Mouse (Mus musculus) thymus, postnatal 25 days (tissue): ENCODE measurements around the gene Gars.

Experiments
- DNase-seq: peaks from one replicate; pipeline ENCODE4 v3.0.0; 2022

Gene Gars

DNA sequence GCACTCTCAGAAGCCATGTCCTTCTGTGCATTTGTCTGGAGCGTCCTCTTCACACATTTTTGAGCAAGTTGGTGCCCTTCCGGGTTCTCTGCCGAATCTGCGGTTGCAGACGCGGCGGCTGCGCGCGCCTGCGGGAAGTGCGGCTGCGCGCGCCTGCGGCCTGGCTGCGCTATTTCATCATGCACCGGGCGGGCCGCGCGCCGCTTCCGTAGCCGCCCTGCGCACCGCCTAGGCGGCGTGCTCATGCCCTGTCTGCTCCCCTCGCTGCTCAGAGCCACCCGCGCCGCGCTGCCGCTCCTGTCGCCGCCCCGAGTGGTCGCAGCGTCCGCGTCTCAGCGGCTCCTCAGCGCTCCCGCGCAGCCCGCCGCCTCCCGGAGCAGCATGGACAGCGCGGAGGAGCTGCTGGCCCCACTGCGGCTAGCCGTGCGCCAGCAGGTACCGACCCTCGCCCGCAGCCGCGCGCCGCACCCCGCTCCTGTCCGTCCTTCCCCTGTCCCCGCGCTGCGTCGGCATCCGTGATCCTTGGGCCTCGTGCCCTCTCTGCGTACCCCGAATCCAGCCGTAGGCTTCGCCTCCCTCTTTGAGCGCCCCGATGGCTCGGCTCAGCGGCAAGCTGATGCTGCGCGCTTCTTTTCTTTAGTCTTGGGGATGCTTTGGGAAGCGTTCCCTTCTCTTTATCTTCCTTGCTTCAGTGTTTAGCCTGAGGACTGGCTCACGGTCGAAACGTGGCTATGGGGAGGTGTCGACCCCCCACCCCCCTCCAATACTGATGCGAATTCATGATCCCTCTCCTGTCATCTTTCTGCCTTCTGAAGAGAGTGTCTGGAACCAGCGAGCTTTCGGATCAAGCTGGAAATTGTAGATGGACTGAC lies at the start of gene Gars:
Gene Gars (plus strand): TSS at position 209 of the 872 bp plus-strand sequence.
- peak; percentile 90 for DNase-seq

GRCm38 (mm10) chr6:54988141-54988540 lies 49.7 kb upstream of the Gars start:
- no peak for DNase-seq

- DNase-seq = no peak
These were observed 46.6 kb upstream of the Gars start for GRCm38 (mm10) chr6:54991189-54991588.

- DNase-seq = no peak
These were observed 45.7 kb upstream of the Gars start for GRCm38 (mm10) chr6:54992141-54992540.

DNA sequence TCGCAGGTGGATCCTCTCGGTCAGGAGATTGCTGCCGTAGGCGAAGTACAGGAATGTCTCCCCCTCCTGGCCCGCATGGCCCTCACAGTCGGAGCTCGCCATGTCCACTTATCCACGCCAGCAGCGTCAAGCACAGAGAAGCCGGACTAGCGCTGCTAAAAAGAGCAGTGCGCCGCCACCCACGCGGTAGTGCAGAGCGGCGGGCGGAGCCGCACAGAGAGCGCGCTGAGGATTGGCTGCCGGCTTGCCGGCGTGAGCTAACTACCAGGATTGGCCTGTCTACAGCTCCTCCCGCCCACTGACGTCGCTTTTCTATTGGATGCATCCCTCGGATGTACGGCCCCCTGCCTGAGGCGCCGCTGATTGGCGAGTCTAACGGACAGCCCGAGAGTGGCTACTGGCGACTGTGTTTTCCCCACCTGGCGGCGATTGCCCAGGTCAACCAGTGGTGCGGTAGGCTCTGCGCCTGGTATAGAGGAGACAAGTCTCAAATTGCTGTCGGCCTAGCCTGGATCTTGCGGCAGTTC lies 45.0 kb upstream of the Gars start, which contains the start of gene Ggct:
Gene Ggct (minus strand): TSS at position 217 of the 527 bp plus-strand sequence.
- peak; percentile 90 for DNase-seq

DNA sequence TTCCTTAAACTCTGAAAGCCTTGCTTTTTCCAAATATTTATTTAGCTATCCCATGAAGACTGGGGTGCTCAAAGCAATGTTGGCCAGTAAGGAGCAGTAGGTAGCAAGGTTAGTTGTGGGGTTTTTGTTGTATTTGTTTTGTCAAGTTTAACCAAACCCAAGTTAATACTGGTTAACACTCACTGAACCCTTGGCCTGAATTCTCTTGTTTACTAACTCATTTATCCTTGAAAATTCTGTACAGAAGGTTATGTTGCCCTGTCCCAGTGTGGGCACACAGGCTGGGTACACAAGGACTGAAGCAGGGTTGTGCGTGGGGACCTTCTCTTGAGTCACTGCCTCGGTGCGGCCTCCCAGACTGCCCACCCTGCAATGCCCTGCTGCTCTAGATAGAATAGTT lies 41.4 kb upstream of the Gars start:
- no peak for DNase-seq

DNA sequence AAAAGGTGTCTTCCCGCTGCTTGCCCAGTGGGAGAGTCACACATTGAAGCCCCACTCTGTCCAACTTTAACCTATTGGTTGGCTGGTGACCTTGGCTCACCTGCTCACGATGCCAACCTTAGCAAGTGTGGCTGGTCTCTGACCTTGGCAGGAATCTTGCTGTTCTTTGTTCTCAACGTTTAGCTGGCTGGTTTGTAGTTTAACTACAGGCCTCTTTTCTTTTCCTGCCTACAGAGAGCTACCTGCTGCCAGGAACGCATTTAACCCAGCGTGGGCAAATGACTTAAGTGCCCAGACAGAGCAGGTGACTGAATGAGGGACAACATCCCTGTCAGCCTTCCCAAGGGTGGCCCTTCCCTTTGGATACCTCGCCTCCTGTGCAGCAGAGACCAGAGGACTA lies 40.1 kb upstream of the Gars start:
- no peak for DNase-seq

- no peak for DNase-seq
These were observed 36.5 kb upstream of the Gars start for GRCm38 (mm10) chr6:55001320-55001719.

GRCm38 (mm10) chr6:55002438-55002837 lies 35.4 kb upstream of the Gars start:
- no peak for DNase-seq

DNA sequence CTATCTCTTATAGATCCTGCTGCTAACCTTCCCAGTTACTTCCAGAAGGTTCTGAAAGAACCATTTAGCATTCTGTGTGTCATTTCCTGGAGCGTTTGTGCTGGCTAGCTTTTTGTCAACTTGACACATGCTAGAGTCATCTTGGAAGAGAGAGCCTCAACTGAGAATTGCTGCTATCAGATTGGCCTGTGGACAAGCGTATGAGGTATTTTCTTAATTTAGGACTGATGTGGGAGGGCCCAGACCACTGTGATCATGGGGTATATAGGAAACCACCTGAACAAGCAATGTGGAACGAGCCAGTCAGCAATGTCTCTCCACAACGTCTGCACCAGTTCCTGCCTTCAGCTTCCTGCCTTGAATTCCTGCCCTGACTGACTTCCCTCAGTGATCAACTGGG lies 34.2 kb upstream of the Gars start:
- DNase-seq = no peak

DNA sequence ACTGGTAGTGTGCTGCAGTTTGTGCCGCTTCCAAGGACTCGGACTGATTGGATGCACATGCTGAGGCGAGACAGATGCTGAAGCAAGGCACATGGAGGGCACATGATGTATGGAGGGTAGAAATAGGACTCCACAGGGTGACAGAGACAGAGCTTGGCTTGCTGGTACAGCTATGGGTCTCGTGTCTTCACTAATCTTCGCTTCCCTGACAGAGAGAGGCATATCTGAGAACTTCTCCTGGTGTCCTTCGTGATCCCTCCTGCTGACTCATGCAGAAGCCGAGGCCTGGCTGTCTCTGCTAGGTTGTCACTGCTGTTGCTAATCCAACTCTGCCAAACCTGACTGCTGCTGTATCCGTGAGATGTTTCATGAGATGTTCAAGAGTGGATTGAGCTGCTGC lies 29.4 kb upstream of the Gars start:
- no peak for DNase-seq

- no peak for DNase-seq
These were observed 28.2 kb upstream of the Gars start for GRCm38 (mm10) chr6:55009391-55010230.

GRCm38 (mm10) chr6:55010330-55011091 lies 27.3 kb upstream of the Gars start:
- DNase-seq = no peak

- DNase-seq = no peak
These were observed 25.3 kb upstream of the Gars start for GRCm38 (mm10) chr6:55012516-55012915.

GRCm38 (mm10) chr6:55014184-55014583 lies 23.6 kb upstream of the Gars start:
- no peak for DNase-seq

- DNase-seq = peak; percentile 54
These were observed 21.6 kb upstream of the Gars start for GRCm38 (mm10) chr6:55016236-55016635.

DNA sequence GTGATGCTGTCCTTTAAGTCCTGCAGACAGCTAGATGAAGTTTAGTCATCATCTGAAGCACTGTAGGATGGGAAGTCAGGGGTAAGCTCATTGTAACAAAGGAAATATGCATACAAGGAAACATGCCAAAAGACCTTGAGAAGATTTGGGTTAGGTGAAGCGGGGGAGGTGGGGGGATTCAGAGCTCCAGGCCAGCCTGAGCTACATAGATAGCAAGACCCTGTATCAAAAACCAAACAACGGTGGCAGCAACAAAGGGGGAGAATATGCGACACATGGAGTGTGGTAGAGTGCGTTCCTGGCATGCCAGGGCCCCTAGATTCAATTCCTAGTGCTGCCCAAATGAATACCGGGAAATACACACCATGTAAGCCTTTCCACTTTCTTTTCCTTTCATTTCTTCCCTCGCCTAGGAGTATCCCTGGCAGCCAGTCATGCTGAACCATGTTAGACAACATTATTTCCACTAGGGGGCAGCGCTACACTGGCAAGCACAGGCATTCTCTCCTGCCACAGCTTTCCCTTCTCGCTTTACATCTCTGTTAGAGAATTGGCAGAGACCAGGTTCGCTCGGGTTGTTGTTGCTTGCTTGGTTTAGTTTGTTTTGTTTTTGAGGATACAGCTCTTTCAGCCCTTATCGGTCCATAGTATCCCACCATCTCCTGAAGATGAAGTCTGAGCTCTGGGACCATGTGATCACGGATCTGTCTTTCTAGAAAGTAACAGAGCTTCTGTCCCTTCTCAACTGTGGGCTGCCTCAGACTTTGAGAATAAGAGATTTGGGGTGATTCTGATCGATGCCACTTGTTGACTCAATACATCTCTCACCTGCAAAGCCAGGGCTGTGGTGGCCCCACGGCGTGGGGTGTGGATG lies 20.9 kb upstream of the Gars start:
- DNase-seq = peak; percentile 46

DNA sequence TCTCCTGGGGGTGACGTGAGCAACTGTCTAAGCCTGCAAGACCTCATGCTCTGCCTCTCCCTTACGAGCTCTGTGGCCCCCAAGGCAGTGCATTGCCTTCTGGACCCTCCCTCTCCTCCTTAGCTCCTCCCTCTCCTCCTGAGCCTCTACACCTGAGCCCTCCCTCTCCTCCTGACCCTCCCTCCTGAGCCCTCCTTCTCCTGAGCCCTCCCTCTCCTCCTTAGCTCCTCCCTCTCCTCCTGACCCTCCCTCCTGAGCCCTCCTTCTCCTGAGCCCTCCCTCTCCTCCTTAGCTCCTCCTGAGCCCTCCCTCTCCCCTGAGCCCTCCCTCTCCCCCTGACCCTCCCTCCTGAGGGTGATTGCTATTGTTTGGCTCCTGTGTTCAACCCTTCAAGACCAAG lies 19.4 kb upstream of the Gars start:
- DNase-seq = no peak

DNA sequence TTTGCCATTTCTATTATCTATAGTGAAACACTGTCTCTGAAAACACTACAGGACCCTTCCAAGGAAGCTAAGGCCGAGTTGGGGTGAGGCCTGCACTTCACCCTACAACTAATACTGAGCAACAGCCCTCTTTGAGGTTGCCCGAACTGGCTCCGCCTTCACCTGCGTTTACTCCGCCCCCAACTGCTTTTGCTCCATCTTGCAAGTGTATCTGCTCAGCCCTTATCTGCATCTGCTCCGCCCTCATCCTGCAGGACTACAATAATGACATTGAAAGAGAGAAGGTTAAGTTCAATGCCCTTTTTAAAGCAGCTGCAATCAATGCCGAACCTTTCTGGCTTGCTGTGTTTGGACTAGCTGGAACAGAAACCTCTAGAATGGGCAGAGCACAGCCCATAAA lies 16.0 kb upstream of the Gars start:
- no peak for DNase-seq

GRCm38 (mm10) chr6:55027642-55028041 lies 10.2 kb upstream of the Gars start:
- DNase-seq = no peak

- no peak for DNase-seq
These were observed 1.1 kb upstream of the Gars start for GRCm38 (mm10) chr6:55036731-55037130.
